Mouse (Mus musculus) testis, postnatal 14 days (tissue): ENCODE measurements around the gene Fam171a1.

Source experiments
- DNase-seq: peaks from one replicate; pipeline ENCODE4 v3.0.0; 2021; ENCODE audit warnings: low spot score

The Fam171a1 gene

DNA sequence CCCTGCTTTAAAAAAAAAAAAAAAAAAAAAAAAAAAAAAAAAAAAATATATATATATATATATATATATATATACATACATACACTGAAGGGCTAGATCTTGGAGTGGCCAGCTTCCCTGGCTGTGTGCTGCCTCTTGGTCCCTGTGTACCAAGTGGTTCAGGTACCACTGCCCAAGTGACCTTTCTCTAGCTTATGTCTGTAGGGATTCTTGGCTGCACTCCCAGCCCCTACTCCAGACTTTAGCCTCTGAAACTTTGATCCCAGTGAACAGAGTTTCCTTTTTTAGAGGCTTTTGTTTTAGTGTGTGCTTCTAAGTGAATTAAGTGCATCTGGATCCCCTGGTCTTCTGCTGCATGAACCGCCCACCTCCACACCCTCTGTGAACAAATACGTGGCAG is 24.3 kb downstream of the Fam171a1 start:
- DNase-seq: no peak

DNA sequence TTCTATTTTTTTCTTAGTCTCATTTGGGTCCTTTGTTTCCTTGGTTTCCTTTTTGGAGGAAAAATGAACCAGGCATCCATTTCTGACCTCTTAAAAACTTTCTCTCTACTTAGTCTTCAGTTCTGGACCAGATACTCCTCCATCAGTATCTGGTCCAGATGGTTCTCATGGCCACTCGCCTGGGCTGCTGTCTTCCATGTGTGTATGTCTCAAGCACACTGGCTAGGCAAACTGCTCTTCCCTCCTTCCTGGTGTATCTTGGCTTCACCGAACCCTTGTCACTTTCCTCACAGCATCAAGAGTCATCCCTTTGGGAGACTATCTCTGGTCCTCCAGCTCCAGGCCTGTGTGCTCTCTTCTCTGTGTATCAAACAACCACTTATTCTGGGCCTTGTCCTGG is 25.0 kb downstream of the Fam171a1 start:
- DNase-seq: no peak

DNA sequence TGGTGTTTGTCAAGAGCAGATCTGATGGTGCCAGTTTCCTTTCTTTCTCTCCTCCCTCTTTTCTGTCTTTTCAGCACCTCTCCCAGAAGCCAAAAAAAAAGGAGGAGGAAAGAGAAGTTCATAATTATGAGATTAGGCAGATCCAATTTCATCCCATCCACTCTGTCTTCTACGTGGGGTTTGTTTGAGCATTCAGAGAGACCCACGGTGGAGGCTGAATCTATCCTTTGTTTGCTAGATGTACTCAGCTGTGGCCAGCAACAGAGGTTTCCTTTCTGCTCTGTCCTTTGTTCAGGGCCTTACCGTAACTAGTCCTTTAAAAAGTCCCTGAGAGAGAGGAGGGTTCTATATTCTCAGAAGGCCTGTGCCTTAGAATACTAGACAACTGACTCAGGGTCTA is 25.6 kb downstream of the Fam171a1 start:
- no peak for DNase-seq

DNA sequence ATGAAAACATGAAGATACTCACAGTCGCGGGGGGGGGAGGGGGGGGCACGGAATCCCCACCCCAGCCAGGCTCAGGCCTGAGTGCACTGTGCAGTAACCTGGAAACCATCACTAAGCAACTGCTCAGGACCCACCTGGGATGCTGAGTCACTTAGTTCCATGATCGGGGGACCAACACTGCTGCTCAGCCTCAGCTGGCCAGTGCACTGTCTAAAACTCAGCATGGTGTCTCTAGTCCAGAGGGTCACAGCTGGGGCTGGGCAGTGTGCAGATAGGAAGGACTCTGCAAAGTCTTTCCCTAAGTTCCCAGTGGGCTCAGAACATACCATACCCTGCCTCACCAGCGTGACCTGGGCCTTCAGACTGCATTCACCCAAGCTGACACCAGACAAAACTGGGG is 26.6 kb downstream of the Fam171a1 start:
- no peak for DNase-seq

DNA sequence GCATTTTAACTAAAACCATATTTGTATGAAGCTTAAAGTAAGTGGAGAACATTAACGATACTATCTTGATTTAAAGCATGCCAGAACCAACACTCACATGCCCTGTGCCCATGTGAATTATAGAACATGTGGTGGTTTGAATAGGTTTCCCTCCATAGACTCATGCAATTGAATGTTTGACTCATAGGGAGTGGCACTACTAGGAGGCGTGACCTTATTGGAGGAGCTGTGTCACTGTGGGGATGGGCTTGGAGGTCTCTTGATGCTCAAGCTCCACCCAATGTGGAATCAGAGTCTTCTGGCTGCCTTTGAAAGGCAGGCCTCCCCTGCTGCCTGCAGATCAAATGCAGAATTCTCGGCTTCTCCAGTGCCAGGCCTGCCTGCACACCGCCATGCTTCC is 27.8 kb downstream of the Fam171a1 start:
- no peak for DNase-seq

DNA sequence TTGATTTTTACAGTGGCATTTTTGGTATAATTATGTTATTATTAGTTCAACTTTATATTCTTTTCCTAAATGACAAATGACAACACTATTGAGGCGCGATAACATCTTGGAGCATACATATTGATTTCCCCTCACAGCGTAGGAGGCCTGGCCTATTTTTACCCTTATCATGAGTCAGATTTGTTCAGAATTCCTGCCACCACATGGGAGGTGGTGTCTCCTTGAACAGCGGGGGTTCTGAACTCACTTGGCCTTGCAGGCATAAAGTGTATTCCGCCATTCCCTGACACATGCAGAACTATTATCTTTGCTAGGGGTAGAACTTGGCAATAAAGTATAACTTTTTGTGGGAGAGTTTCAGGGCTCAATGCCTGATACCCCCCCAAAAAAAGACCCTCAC is 30.3 kb downstream of the Fam171a1 start:
- DNase-seq: no peak

DNA sequence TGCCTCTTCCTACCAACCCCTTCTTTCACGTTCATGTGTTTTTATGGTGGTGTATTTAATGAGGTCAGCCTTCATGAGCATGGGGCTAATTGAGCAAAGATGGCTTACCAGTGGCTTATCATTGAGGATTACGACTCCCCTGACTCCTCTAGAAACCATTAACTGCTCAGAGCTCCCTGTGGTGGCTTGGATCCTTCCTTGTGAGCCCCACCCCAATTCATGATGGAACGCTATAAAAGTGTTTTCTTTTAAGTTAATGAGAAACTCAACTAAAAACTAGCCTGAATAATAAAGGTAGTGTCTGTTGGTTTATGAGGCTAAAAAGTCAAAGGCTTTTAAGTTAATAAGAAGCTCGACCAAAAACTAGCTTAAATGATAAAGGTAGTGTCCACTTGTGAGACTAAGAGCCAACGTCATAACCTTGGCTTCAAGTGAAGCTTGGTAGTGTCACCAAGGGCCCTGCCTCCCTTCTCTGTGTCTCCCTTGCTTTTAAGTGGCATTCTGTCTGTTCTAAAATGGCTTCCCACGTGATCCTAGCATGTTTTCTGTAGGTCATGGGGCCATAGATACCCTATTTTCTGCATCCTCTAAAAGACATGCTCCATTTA is 33.6 kb downstream of the Fam171a1 start:
- no peak for DNase-seq

DNA sequence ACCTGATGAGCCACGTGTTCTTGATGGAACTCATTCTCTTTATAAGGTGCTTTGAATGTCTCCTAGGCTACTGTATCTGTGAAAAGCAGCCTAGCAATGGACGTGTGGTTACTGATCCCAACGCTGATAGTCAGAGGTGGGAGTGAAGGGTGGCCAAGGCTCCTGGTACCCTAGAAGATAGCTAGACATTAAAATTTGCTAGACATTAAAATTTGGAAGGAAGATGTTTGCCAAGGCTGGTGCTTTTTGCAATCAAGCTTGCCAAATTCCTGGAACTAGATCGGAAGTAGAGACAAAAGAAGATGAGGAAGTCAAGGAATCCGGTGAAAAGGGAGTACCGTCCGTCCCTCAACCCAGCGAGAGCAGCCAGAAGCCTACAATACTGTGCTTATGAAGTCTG is 34.7 kb downstream of the Fam171a1 start:
- no peak for DNase-seq

DNA sequence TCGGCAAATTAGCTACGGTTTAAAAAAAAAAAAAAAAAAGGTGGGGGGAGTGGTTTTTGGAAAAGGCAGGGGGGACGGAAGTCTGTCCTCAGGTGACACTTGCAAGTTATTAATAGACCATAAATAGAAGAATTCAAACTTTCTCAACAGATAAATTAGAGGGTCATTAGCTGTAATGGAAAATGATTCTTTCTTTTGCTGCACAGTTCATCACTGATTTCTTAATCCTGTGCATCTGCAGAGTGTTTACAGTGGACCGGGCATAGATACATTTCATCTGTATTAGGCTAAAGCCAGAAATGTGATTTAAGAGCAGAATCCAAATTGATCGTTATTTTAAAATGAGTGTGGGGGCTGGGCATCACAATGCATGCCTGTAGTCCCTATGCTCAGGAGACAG is 36.3 kb downstream of the Fam171a1 start:
- DNase-seq: no peak

DNA sequence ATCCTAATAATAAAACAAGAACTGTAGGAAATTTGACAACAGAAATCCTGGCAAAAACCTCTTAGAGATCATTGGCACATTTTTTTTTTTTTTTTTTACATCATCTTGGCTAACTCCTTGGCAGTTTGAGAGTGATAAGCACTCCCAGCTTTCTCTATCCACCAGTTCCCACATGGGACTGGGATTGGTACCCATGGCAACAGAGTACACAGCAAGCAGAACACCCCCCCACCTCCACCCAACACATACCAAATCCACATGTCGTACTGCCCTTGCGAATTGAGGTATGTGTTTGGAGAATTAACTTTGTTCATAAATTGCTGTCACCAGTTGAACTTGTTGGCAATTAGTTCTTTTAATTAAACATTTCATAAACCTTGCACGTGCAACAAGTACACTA is 37.3 kb downstream of the Fam171a1 start:
- no peak for DNase-seq

DNA sequence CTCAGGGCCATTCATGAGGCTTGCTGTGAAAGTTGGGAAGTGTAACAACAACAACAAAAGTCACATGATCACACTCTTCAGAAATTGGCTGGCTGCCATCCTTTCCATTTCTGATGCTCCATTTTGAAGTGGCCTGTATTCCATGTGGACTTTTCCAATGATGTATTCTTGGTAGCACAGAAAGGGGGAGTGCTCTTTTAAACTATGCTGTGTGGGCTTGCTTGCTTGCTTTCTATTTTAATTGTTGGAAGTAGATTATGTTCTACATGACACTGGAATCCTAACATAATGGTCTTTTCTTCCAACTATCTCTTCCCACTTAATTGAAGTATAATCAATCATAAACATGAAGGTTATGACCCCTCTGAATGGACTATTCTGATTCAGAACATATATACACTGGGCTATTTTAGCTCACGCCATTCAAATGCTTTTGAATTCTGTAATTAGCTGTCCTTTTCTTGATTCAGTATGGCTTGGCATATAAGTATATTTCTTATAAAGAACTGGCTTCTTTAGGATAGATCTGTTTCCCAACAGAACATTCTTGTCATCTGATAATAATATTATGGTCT is 40.2 kb downstream of the Fam171a1 start:
- no peak for DNase-seq

DNA sequence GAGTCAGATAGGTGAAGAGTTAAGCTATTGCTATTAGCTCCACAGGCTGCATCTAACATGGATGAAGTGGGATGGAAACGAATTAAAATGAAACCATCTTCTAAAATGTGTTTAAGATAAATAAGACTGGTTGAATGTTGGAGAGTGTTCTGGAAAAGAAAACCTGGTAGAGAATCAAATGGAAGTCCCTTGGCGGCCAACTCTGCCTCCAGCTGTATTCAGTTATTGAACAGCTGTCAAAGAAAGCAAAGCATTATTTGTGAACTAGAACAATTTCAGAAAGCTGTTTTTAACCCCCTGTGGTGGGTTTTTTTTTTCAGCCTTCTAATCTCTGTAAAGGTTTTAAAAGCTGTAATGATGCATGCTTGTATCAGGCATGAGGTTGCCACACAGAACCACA is 41.0 kb downstream of the Fam171a1 start:
- DNase-seq: no peak

DNA sequence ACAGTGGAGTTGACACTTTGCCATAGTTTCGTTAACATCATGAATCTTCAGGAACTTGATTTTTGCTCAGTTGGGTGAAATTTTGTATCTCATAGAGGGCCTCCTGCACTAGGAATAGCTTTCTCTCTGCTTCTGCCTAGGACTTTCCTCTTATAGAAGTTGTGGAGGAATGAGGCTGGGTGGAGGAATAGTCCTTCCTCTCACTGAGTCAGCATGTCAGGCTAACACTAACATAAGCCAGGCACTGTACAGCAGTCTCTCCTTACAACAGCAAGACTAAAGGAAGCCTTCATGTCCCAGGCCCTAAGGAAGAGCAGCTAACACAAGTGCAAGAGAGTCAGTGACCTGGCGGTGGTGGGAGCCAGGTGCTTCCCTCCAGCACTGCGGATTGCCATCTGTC is 43.0 kb downstream of the Fam171a1 start:
- no peak for DNase-seq

DNA sequence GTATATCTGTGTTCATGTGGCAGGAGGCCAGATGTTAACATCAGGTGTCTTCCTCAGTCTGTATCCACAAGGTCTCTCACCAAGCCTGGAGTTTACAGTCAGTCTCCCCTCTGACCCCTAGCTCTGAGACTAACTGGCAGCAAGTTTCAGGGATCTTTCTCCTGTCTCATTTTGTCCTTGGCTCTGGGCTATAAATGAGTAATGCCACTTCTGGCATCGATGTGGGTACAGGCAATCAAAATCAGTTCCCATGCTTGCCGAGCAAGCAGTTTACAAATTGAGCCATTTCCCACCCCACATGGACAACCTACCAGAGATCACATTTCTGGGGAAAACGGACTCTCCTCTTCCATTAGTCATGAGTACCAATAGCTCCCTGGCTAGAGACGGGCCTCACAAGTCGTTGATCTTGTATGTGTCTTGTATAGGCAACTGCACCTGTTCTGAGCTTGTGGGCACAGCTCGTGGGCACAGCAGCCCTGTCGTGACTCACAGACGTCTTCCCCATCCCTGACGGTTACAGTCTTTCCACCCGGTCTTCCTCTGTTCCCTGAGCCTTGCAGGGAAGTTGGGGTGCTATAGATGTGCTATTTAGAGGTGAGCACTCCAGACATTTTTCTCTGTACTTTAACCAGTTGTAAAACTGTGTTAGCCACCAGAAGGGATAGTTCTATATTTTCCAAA is 43.8 kb downstream of the Fam171a1 start:
- no peak for DNase-seq

DNA sequence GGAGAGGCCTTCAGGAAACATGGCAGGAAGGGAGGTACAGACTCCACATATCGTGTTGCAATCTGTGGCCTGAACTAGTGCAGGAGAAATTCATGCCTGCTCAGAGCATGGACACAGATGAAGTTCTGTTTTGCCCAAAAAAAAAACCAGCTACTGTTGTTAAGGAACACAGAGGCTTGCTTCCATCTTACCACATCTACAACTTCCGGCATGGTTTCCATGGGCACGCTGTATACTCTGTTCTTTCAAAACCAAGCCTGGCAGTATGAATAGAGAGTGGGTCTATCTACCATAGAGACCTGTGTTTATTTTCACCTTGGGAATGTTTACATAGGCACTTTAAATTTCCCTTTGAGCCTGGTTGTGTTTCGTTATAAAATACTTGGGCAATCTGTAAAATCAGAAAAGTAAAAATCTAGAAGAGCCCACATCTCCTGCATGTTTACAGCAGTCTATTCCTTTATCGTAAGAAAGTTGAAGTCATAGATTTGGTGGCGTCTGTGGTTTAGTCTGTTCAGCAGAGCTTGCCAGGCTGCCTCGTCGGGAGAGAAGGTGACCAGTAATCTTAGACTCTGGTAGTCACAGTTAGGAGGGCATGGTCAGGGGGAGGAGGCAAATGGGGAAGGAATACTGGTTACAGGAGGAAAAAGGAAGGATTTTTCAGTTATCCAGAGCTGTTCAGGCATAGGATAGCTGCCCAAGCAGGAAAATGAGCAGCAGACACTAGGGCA is 44.8 kb downstream of the Fam171a1 start:
- DNase-seq: no peak

DNA sequence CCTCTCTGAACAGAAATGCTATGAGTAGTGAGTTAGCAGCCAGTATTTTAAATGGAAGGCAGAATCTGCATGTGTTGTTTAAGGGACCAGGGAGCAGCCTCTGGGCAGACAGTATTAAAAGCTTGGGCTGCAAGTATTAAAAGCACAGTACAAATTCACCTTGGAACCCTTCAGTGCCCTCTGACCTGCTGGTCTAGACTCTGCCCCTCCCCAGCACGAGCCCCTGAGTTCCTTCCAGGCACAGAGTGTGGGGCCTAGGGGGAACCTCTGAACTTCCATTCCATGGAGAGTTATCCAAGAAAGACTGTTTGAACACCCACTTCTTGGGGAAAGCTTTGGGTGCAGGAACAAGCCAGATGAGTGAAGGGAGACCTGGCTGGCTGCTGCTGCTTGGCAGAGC is 47.6 kb downstream of the Fam171a1 start:
- DNase-seq: no peak

DNA sequence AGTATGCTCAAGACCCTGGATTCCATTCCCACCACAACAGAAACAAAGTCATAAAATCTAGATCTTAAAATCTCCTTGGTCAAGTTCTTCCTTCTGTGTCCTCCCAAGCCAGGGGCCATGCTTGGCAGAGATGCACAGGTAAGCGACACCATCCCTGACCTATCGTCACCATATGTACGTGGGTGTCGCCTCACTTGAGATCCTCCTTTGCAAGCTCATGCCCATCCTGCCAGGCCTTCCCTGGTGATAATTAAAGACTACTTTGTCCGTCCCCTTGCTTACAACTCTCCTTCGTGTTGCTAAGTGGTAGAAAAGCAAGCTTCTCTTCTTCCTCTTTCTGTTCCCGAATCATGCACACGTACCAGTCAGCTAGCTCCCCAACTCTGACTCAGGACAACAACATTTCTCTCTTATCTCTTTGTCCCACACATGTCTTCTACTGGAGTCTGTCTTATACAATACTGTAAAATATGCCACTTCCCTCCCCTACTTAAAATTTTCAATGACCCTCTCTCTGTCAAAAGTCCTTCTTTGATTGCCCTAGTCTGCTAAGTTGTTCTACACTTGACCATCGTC is 49.6 kb downstream of the Fam171a1 start:
- no peak for DNase-seq

DNA sequence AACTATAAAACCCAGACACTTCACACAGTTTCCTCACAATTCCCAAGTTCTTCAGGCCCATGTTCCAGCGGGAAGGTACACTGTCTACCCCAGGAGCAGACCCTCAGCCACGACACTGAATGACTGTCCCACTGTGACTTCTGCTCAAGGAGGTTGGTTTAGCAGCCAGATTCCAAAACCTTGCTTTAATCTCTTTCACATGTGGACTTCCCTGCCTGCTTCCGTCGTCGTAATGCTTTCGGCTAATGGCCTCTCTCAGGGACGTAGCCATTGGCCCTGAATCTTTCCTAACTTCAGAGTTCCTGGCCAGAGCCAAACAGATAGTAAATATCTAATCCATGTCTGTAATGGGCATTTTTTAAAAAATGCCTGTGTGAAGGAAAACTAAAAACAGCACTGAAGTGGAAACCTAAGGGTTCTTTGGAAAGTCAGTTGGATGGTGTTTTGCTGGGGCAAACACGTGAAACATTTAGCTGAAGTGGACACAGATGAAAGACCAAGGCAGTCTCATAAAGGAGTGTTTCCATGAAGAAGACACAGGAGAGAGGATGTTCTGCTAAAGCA is 51.1 kb downstream of the Fam171a1 start:
- no peak for DNase-seq

DNA sequence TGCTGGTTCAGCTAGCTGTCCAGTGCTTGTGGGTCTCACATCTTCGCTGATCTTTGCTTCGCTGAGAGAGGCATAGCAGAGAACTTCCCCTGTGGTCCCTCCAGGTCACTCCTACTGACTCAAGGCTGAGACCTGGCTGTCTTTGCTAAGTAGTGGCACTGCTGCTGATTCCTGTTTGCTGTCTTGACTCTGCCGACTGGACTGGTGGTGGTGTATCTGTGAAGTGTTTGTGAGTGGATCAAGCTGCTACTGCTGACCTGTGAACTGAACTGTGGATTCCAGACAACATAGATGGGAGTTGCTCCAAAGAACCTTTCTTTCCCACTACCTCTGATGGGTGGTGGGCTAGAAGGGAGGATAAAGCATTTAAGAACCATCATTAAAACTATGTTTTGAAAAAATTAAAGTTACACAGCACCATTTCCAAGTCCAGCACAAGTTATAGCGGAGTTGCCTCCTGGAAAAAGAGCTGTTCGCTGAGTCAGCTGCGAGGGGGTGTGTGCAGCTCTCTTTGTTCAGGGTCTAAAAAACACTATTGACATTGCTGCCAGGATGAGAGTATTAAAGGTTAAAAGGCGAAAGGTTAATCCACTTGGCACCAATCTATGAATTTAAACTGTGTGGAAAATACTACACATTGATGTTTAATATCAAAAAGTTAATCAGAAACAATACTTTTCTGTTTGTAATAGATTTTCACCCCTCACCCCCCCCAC is 52.0 kb downstream of the Fam171a1 start:
- no peak for DNase-seq

DNA sequence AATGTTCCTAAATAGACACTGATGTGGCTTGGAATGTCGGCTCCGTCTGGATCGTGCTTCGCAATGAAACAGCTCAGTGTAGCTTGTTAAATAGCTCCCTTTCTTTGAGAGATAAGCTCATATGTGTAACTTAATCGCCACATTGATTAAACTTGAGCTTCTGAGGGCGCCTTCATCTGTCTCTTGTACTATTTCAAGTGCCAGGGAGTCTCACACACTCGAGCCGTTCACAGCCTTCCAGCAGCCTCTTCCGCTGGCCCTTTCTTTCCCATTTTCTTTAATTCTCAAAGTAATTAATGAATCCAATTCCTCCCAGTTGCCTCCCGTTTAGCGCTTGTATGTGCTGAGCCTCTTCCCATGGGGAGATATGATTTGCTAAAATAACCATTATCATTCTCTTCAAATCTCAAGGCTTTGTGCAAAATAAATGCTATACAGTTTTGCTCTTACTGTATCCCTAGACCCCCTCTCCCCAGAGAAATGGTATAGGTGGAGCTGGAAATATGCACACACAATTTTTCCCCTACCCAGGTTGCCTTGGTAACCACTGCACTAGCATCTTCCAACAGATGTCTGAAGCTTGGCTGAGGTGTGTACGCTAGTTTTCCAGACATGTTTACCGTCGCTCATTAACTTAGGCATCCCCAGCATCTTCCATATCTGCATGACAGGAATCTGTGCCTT is 54.8 kb downstream of the Fam171a1 start:
- DNase-seq: no peak

DNA sequence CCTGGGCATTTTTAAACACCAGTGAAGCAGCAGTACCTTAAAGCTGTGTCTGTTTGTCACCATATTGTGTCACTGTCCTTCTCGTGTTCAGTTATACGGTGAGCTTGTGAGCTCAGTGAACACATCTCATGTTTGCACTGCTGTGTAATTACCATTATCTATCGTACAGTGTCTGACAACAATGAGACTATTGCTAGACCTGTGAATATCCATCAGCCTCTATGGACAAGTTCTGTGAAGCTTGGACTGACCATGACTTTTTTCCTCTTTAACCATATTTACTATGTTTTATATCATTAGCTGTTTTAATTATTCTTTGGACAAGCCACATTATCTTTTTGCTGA is 55.4 kb downstream of the Fam171a1 start:
- no peak for DNase-seq
